Mouse (Mus musculus): ENCODE results near the gene Tnfrsf1b.

The Tnfrsf1b gene

GRCm38 (mm10) chr4:145246173-145247011 is at the start of gene Tnfrsf1b:
TSS of gene Tnfrsf1b (minus strand) at chr4:145246870.
- no peak for DNase-seq (ENCODE audit: low spot score in 2 of 2)

- peak; percentile 21 to 30 for DNase-seq (ENCODE audit: low spot score in 2 of 2)
Measured at GRCm38 (mm10) chr4:145295589-145296300, 49.1 kb upstream of the Tnfrsf1b start.

- no peak for DNase-seq (ENCODE audit: low spot score in 2 of 2)
Measured at GRCm38 (mm10) chr4:145294588-145294987, 47.9 kb upstream of the Tnfrsf1b start.

GRCm38 (mm10) chr4:145286369-145287120 is 39.9 kb upstream of the Tnfrsf1b start:
- DNase-seq (ENCODE audit: low spot score in 2 of 2), result peak; percentile 31 to 47

GRCm38 (mm10) chr4:145284675-145285074 is 38.0 kb upstream of the Tnfrsf1b start:
- no peak for DNase-seq (ENCODE audit: low spot score in 2 of 2)

GRCm38 (mm10) chr4:145283441-145283840 is 36.8 kb upstream of the Tnfrsf1b start:
- DNase-seq (ENCODE audit: low spot score in 2 of 2), result no peak

- DNase-seq (ENCODE audit: low spot score in 2 of 2), result no peak
Measured at GRCm38 (mm10) chr4:145280966-145281365, 34.3 kb upstream of the Tnfrsf1b start.

- no peak for DNase-seq (ENCODE audit: low spot score in 2 of 2)
Measured at GRCm38 (mm10) chr4:145278724-145279370, 32.2 kb upstream of the Tnfrsf1b start.

GRCm38 (mm10) chr4:145278231-145278630 is 31.6 kb upstream of the Tnfrsf1b start:
- no peak for DNase-seq (ENCODE audit: low spot score in 2 of 2)

GRCm38 (mm10) chr4:145276368-145277249 is 29.9 kb upstream of the Tnfrsf1b start:
- DNase-seq (ENCODE audit: low spot score in 2 of 2), result no peak

- DNase-seq (ENCODE audit: low spot score in 2 of 2), result no peak
Measured at GRCm38 (mm10) chr4:145274887-145275286, 28.2 kb upstream of the Tnfrsf1b start.

- no peak for DNase-seq (ENCODE audit: low spot score in 2 of 2)
Measured at GRCm38 (mm10) chr4:145273923-145274322, 27.3 kb upstream of the Tnfrsf1b start.

GRCm38 (mm10) chr4:145272763-145273162 is 26.1 kb upstream of the Tnfrsf1b start:
- no peak for DNase-seq (ENCODE audit: low spot score in 2 of 2)

GRCm38 (mm10) chr4:145271634-145272033 is 25.0 kb upstream of the Tnfrsf1b start:
- no peak for DNase-seq (ENCODE audit: low spot score in 2 of 2)

- DNase-seq (ENCODE audit: low spot score in 2 of 2), result no peak
Measured at GRCm38 (mm10) chr4:145270136-145270535, 23.5 kb upstream of the Tnfrsf1b start.

GRCm38 (mm10) chr4:145267631-145268110 is 21.0 kb upstream of the Tnfrsf1b start:
- no peak for DNase-seq (ENCODE audit: low spot score in 2 of 2)

- DNase-seq (ENCODE audit: low spot score in 2 of 2), result no peak
Measured at GRCm38 (mm10) chr4:145266505-145266904, 19.8 kb upstream of the Tnfrsf1b start.

- no peak for DNase-seq (ENCODE audit: low spot score in 2 of 2)
Measured at GRCm38 (mm10) chr4:145264761-145265160, 18.1 kb upstream of the Tnfrsf1b start.

- no peak for DNase-seq (ENCODE audit: low spot score in 2 of 2)
Measured at GRCm38 (mm10) chr4:145263583-145263982, 16.9 kb upstream of the Tnfrsf1b start.

- no peak for DNase-seq (ENCODE audit: low spot score in 2 of 2)
Measured at GRCm38 (mm10) chr4:145260802-145261201, 14.1 kb upstream of the Tnfrsf1b start.

Data from right cerebral cortex, postnatal 36 days (tissue).